Mouse (Mus musculus): Measurements from ENCODE around the gene Ddx31.

GRCm38 (mm10) chr2:28810260-28811013, 29.8 kb upstream of the Ddx31 start:
- no peak for TF ChIP-seq POLR2A (IDR thresholded peaks at IDR 0.05; ENCODE audit: low read depth, low read length)
- no peak for TF ChIP-seq CTCF (IDR thresholded peaks at IDR 0.05; ENCODE audit: extremely low read depth, insufficient read depth, insufficient read length, insufficient replicate concordance)

All from spleen, adult 2 months (tissue).